Mouse (Mus musculus) myocyte (in vitro differentiated cells): Measurements from ENCODE around the gene Slc16a14. TPM values are rescaled to one million over a fixed set of nuclear protein-coding genes. Genes with fewer than 3 reads are reported as not detected.

Experiments
- H3K27me3 ChIP-seq: one replicate; pipeline ENCODE4 v1.6.1; 2011; ENCODE audit not compliant: control insufficient read depth, insufficient read depth, insufficient read length
- H3K36me3 ChIP-seq: one replicate; pipeline ENCODE4 v1.6.1; 2011; ENCODE audit not compliant: control insufficient read depth, insufficient read depth
- H3K4me2 ChIP-seq: one replicate; pipeline ENCODE4 v1.6.1; 2011; ENCODE audit warnings: low read depth, control low read depth
- H3K4me3 ChIP-seq: one replicate; pipeline ENCODE4 v1.5.1; 2011; ENCODE audit warnings: mild to moderate bottlenecking, control low read depth, moderate library complexity
- H3K79me2 ChIP-seq: one replicate; pipeline ENCODE4 v1.6.1; 2011; ENCODE audit not compliant: control insufficient read depth, insufficient read depth
- H3ac ChIP-seq: one replicate; pipeline ENCODE4 v1.6.1; 2011; ENCODE audit not compliant: control insufficient read depth, insufficient read length
- CEBPB ChIP-seq: IDR thresholded peaks from 2 replicates; pipeline ENCODE4 v1.6.1; 2011; ENCODE audit warnings: mild to moderate bottlenecking, moderate library complexity; ENCODE audit not compliant: poor library complexity, insufficient read depth, severe bottlenecking
- E2F4 ChIP-seq: IDR thresholded peaks from one replicate; pipeline ENCODE4 v1.6.1; 2011; ENCODE audit warnings: mild to moderate bottlenecking, control low read depth, moderate library complexity; ENCODE audit not compliant: insufficient read depth
- MAX ChIP-seq: IDR thresholded peaks from one replicate; pipeline ENCODE4 v1.6.1; 2011; ENCODE audit warnings: low read depth, mild to moderate bottlenecking, control low read depth
- MYOD1 ChIP-seq, 3 experiments: IDR thresholded peaks; one replicate each; pipeline ENCODE4 v1.6.1; 2011; ENCODE audit warnings: control low read depth in 2 of 3, low read depth in 2 of 3, mild to moderate bottlenecking in 2 of 3, moderate library complexity in 1 of 3; ENCODE audit not compliant: insufficient read length in 2 of 3, control insufficient read depth in 1 of 3
- MYOG ChIP-seq, 3 experiments: IDR thresholded peaks; one replicate each; pipeline ENCODE4 v1.6.1; 2011; ENCODE audit warnings: control low read depth in 2 of 3, low read depth in 2 of 3, mild to moderate bottlenecking in 2 of 3; ENCODE audit not compliant: insufficient read length in 2 of 3, control insufficient read depth in 1 of 3, insufficient read depth in 1 of 3
- POLR2A ChIP-seq: IDR thresholded peaks from one replicate; pipeline ENCODE4 v1.6.1; 2011; ENCODE audit warnings: low read depth, mild to moderate bottlenecking, control low read depth, moderate library complexity; ENCODE audit not compliant: insufficient read length
- POLR2AphosphoS2 ChIP-seq: IDR thresholded peaks from one replicate; pipeline ENCODE4 v1.6.1; 2011; ENCODE audit warnings: low read depth, control low read depth; ENCODE audit not compliant: insufficient read length
- REST ChIP-seq: IDR thresholded peaks from one replicate; pipeline ENCODE4 v1.6.1; 2011; ENCODE audit warnings: mild to moderate bottlenecking, control low read depth, moderate library complexity; ENCODE audit not compliant: insufficient read depth, insufficient read length
- SRF ChIP-seq: IDR thresholded peaks from one replicate; pipeline ENCODE4 v1.6.1; 2011; ENCODE audit warnings: low read depth; ENCODE audit not compliant: control insufficient read depth, insufficient read length
- TCF12 ChIP-seq: IDR thresholded peaks from one replicate; pipeline ENCODE4 v1.6.1; 2011; ENCODE audit warnings: mild to moderate bottlenecking, control low read depth; ENCODE audit not compliant: poor library complexity, insufficient read depth, severe bottlenecking
- TCF3 ChIP-seq: IDR thresholded peaks from one replicate; pipeline ENCODE4 v1.6.1; 2011; ENCODE audit warnings: low read depth, control low read depth; ENCODE audit not compliant: insufficient read length
- USF1 ChIP-seq: IDR thresholded peaks from one replicate; pipeline ENCODE4 v1.6.1; 2011; ENCODE audit warnings: low read depth, mild to moderate bottlenecking, control low read depth, moderate library complexity
- polyA plus RNA-seq: library from polyadenylated mRNA; unstranded; fragments of >200 nt; fragmentation: generic; extraction: Trizol; gene quantifications from one replicate; pipeline ENCODE4 v1.2.1, GENCODE M21; 2012; ENCODE audit warnings: missing spikeins

Gene Slc16a14
- polyA plus RNA-seq, 1 experiment = 0.46 TPM

GRCm38 (mm10) chr1:84947390-84947789 lies 12.5 kb upstream of the Slc16a14 start:
- Histone ChIP-seq H3K4me3 (no peak overlapping the region), H3K36me3 (no peaks in the 10 kb centered on the region), H3K79me2 (no peaks in the 10 kb centered on the region), H3ac (no peak overlapping the region), H3K27me3 (no peaks in the 10 kb centered on the region), H3K4me2 (no peak overlapping the region)
- TF ChIP-seq E2F4 (no peak), MYOD1 (IDR thresholded peaks at IDR 0.05; ENCODE audit: control insufficient read depth in 1 of 3, insufficient read length in 2 of 3, low read depth in 2 of 3) (no peak)

- TF ChIP-seq POLR2AphosphoS2 = no peak
- TF ChIP-seq CEBPB = no peak
- TF ChIP-seq USF1 = no peak
- TF ChIP-seq TCF3 = no peak
- no peak for TF ChIP-seq E2F4
- TF ChIP-seq MAX = no peak
- TF ChIP-seq MYOG (IDR thresholded peaks at IDR 0.05; ENCODE audit: control insufficient read depth in 1 of 3, insufficient read depth in 1 of 3, insufficient read length in 2 of 3, low read depth in 2 of 3) = no peak
- TF ChIP-seq MYOD1 (IDR thresholded peaks at IDR 0.05; ENCODE audit: control insufficient read depth in 1 of 3, insufficient read length in 2 of 3, low read depth in 2 of 3) = no peak
- no peak for TF ChIP-seq POLR2A
- TF ChIP-seq SRF = no peak
- TF ChIP-seq TCF12 = no peak
- no peak for TF ChIP-seq REST
- Histone ChIP-seq H3K4me2 (no peak overlapping the region), H3K79me2 (no peaks in the 10 kb centered on the region), H3K4me3 (no peak overlapping the region), H3K27me3 (no peaks in the 10 kb centered on the region), H3ac (no peak overlapping the region), H3K36me3 (no peaks in the 10 kb centered on the region)
Observed at GRCm38 (mm10) chr1:84945950-84946349, 11.0 kb upstream of the Slc16a14 start.

DNA sequence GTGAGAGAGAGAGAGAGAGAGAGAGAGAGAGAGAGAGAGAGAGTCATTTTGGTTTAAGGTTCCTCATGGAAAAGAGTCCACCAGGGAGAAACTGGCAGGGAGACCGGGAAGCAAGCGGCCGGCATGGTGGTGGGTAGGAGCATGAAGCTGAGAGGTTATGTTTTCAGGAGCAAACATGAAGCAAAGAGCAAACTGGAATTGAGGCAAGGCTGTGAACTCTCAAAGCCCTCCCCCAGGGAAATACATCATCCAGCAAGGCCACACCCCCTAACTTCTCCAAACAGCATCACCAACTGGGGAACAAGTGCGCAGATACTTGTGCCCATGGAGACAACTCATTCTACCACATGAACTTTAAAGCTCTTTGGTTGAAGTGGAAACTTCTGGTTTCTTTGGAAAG lies 8.6 kb upstream of the Slc16a14 start:
- Histone ChIP-seq H3K4me2 (no peak overlapping the region), H3ac (no peak overlapping the region), H3K27me3 (no peaks in the 10 kb centered on the region), H3K36me3 (no peaks in the 10 kb centered on the region), H3K4me3 (no peak overlapping the region), H3K79me2 (no peaks in the 10 kb centered on the region)
- TF ChIP-seq USF1 = no peak
- no peak for TF ChIP-seq SRF
- no peak for TF ChIP-seq MYOD1 (IDR thresholded peaks at IDR 0.05; ENCODE audit: control insufficient read depth in 1 of 3, insufficient read length in 2 of 3, low read depth in 2 of 3)
- no peak for TF ChIP-seq MAX

DNA sequence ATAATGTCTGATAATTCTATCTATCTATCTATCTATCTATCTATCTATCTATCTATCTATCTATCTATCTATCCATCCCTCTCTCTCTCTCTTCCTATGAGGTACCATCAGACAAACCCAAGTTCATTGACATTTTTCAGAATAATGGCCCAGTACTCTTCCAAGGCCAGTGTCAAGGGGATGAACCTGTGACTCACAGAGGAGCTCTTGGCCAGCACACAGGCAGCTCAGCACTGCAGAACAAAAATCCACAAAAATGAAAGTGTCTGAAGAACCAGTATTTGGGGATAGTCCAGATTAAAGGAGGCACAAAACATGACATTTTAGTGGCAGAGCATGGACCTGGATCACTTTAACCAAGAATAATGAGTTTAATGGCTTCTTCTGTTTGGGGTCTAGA lies 7.7 kb upstream of the Slc16a14 start:
- TF ChIP-seq E2F4 (no peak), CEBPB (no peak), TCF3 (no peak), TCF12 (no peak), REST (no peak), USF1 (no peak), MYOG (IDR thresholded peaks at IDR 0.05; ENCODE audit: control insufficient read depth in 1 of 3, insufficient read depth in 1 of 3, insufficient read length in 2 of 3, low read depth in 2 of 3) (no peak), MYOD1 (IDR thresholded peaks at IDR 0.05; ENCODE audit: control insufficient read depth in 1 of 3, insufficient read length in 2 of 3, low read depth in 2 of 3) (no peak), POLR2A (no peak), SRF (no peak), MAX (no peak), POLR2AphosphoS2 (no peak)
- H3K4me2 ChIP-seq = no peak overlapping the region
- H3ac ChIP-seq = no peak overlapping the region
- no peaks in the 10 kb centered on the region for H3K36me3 ChIP-seq
- H3K4me3 ChIP-seq = no peak overlapping the region
- no peaks in the 10 kb centered on the region for H3K27me3 ChIP-seq
- H3K79me2 ChIP-seq = no peaks in the 10 kb centered on the region

DNA sequence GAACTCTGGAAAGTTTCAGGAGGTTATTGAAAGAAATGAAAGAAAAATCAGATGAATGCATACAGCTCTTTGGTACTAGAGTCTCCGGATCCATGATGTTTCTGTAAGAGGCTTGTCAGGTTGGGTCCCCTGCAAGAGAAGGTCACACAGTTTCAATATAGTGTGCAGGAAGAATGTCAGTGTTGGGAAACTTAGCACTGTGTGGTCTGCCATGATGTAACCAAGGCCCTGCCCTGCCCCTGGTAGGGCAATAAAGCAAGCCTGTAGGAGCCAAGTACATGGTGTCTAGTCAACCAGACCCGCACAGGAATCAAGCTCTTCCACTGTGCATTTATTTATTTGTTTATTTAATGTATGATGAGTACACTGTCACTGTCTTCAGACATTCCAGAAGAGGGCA lies 5.4 kb upstream of the Slc16a14 start:
- no peaks in the 10 kb centered on the region for H3K27me3 ChIP-seq
- H3K79me2 ChIP-seq = no peaks in the 10 kb centered on the region
- H3ac ChIP-seq = no peak overlapping the region
- no peak overlapping the region for H3K4me3 ChIP-seq
- H3K36me3 ChIP-seq = no peaks in the 10 kb centered on the region
- TF ChIP-seq TCF3 = no peak
- TF ChIP-seq SRF = no peak
- no peak for TF ChIP-seq POLR2A
- TF ChIP-seq TCF12 = no peak
- TF ChIP-seq E2F4 = no peak
- TF ChIP-seq MYOD1 (IDR thresholded peaks at IDR 0.05; ENCODE audit: control insufficient read depth in 1 of 3, insufficient read length in 2 of 3, low read depth in 2 of 3) = no peak
- TF ChIP-seq REST = no peak
- TF ChIP-seq MYOG (IDR thresholded peaks at IDR 0.05; ENCODE audit: control insufficient read depth in 1 of 3, insufficient read depth in 1 of 3, insufficient read length in 2 of 3, low read depth in 2 of 3) = no peak
- TF ChIP-seq MAX = no peak
- no peak overlapping the region for H3K4me2 ChIP-seq
